Mouse (Mus musculus) cerebellum, postnatal 36 days (tissue): Measurements from ENCODE around the gene Wfdc9.
"Not testable (repeated sequence)": the region's sequence is repeated elsewhere in the genome, so short reads cannot be mapped to it uniquely, and the experiment has no call there.

Experiments
- DNase-seq, 2 experiments: peaks; one replicate each; pipeline ENCODE4 v3.0.0; 2021 to 2022; ENCODE audit warnings: mixed read lengths in 2 of 2

The Wfdc9 gene

DNA sequence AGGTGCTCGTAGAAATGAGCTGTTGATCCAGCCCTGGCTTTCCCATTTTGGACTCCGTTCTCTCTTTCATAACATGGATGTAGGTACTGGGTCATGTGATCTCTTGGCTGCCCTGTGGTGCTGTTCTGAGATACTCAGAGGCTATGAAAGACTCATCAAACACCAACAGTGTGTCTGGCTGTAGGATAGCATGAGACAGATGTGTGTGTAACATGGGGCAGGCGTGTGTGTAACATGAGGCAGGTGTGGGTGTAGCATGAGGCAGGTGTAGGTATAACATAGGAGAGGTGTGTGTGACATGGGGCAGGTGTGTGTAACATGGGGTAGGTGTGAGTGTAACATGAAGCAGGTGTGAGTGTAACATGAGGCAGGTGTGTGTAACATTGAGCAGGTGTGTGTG is 41.0 kb downstream of the Wfdc9 start:
- DNase-seq: no peak

DNA sequence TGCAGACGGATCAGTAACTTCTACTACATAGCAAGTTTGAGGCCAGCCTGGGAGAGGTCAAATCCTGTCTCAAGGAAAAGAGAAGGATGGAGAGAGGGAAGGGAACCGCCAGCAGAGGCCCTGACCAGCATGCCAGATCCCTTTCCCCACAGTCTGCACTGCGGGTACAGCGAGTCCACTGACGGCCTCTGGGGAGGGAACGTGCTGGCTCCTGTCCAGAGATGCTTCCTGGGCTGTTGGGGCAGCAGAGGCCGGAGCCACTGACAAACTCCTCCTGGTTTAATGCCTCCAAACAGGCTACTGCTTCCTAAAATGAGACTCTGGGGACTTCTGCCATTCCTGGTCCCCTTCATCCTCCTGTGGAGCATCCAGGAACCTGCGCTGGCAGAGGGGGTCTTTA is 42.9 kb downstream of the Wfdc9 start, which contains the start of the genes Wfdc6b and Wfdc8:
TSS of gene Wfdc6b (plus strand) at position 52 of the 400 bp plus-strand sequence.
TSS of gene Wfdc8 (minus strand) at position 156 of the 400 bp plus-strand sequence.
- not testable (repeated sequence) for DNase-seq

DNA sequence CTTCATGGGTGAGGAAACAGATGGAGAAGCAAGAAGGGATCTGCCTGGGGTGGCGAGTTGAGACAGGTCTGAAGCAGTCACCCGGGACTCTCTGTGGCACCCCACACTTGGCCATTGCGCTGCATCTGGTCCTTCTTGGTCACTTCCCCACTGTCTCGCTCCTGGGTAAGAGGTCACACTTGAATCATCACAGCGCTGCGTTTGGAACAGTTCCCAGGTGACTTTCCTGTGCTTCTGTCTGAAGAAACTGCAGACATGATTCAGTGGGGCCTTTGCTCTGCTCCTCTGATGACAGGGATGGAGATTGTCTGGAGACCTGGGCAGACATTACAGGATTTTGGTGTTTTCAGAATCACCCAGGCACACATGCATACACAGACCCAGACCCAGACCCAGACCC is 47.6 kb downstream of the Wfdc9 start:
- no peak for DNase-seq

DNA sequence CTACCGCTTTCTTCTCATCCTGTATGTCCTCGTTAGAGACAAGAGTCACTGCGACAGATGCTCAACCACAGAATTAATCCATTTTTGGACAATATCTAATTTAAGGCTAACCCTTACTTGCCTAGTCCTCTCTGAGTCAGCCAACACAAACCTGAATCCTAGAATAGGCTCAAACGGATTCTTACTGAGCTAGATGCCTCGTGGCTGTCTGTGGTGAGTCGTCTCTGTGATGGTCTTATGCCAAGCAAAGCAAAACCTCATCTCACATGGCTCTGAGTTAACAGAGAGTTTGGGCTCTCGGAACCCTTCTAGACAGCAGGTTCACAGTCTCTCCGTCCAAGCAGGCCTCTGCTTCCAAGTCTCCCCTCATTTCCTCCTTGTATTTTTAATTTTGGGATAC is 52.0 kb downstream of the Wfdc9 start:
- DNase-seq: no peak

DNA sequence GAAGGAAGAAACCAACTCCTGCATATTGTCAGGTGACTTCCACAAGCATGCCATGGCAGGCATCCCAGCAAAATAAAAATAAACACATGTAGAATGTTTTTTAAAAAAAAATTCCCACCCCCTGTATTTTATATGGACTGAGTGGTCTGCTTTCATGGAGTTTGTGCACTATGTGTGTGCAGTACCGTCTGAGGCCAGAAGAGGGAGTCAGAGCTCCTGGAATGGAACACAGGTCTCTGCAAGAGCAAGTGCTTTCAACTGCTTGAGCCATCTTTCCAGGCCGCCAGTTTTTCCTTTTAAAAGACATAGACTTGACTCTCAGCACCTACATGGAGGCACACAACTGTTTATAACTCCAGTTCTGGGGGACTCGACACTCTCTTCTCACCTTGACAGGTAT is 52.9 kb downstream of the Wfdc9 start:
- no peak for DNase-seq

DNA sequence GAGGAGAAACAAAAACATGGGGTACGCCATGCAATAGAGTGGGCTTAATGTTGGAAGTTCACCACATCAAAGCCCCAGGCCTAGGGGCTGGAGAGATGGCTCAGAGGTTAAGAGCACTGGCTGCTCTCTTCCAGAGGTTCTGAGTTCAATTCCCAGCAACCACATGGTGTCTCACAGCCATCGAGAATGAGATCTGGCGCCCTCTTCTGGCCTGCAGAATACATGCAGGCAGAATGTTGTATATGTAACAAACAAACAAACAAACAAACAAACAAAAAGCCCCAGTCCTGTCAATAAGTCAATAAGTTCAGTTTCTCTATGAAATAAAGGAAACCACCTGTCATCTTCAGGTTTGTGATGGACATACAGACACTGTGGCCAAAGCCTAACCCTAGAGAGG is 56.2 kb downstream of the Wfdc9 start:
- no peak for DNase-seq
